Mouse (Mus musculus) embryonic fibroblast, embryonic 13.5 days (primary cell): ENCODE measurements around the gene Irf2bp2.

Source experiments
- CTCF ChIP-seq: IDR thresholded peaks from 2 replicates; pipeline ENCODE4 v1.5.1; 2011; ENCODE audit warnings: mild to moderate bottlenecking, control low read depth, low read length, moderate library complexity, borderline replicate concordance; ENCODE audit not compliant: insufficient read depth
- POLR2A ChIP-seq: IDR thresholded peaks from 2 replicates; pipeline ENCODE4 v1.6.1; 2011; ENCODE audit warnings: low read depth, mild to moderate bottlenecking, control low read depth, low read length, moderate library complexity

- TF ChIP-seq CTCF (no peak), POLR2A (no peak)
Measured at GRCm38 (mm10) chr8:126602641-126603040, 8.9 kb upstream of the Irf2bp2 start.
